Mouse (Mus musculus) lung, adult 2 months (tissue): ENCODE data around the gene Glud1.

Experiments used
- CTCF ChIP-seq: fragments of 200-500 bp; IDR thresholded peaks from 2 replicates; pipeline ENCODE4 v1.5.1; 2011; ENCODE audit warnings: mild to moderate bottlenecking, low read length, control low read depth; ENCODE audit not compliant: insufficient read depth
- POLR2A ChIP-seq: fragments of 200-500 bp; IDR thresholded peaks from 2 replicates; pipeline ENCODE4 v1.6.1; 2011; ENCODE audit warnings: low read depth, mild to moderate bottlenecking, control low read depth, low read length, borderline replicate concordance; ENCODE audit errors: extremely low read depth

DNA sequence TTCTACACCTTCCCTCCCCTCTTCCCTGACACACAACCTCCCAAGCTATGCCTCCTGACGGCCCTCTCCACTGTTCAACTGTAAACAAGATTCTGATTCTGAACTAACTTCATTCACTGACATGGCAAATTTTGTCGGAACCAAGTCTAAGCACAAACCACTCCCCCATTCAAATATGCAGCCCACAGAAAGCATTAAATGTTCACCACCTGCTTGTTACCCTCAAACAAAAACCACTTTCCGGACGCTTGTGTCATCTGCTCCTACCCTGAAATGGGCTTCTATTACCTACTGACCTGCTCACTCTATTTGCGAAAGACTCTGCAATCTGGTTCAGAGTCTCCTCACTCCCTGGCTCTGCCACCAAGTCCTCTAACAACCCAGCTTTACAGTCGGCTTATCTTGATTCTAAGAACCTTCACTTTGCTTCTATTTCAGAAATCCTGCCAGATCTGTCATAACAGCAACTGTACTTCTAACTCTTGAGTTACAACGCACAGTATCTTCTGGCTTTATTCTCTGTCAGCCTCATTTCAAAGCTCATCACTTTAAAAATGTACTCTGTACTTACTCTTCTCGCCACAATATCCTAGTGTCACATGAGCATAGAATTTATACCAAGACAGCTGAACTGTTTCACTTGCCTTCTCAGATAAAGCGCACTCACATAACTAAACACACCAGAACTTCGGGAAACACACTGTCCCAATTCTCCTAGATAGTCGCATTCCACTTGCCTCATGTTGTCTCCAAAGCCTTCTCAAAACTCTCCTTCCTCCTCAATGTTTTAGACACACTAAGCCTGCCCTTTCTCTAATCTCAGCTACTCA, 11.4 kb upstream of the Glud1 start:
- TF ChIP-seq POLR2A (no peak), CTCF (no peak)
